Mouse (Mus musculus) neural tube, embryonic 13.5 days (tissue): ENCODE measurements around the gene Rnase11. TPM values are rescaled to one million over a fixed set of nuclear protein-coding genes. Genes with fewer than 3 reads are reported as not detected.

Experiments
- polyA plus RNA-seq: library from polyadenylated mRNA; unstranded; fragments of >200 nt; fragmentation: Nextera tagmentation; extraction: Ambion mirVana; gene quantifications from 2 replicates; pipeline ENCODE4 v1.2.1, GENCODE M21; 2015

The Rnase11 gene
- polyA plus RNA-seq, 1 experiment from 2014 or later: not detected

Other genes with a start within 250 kb of the Rnase11 start
- gene Ccnb1ip1, start 242.4 kb downstream of the Rnase11 start, polyA plus RNA-seq: not detected in 2 replicates
- gene Parp2, start 242.3 kb downstream of the Rnase11 start, polyA plus RNA-seq: 44.5 and 49.0 TPM in 2 replicates
- gene Tep1, start 179.6 kb downstream of the Rnase11 start, polyA plus RNA-seq: 3.2 and 3.4 TPM in 2 replicates
- 0.88 and 1.2 TPM in 2 replicates for gene Klhl33, start 152.7 kb downstream of the Rnase11 start, polyA plus RNA-seq
- gene Osgep, start 125.3 kb downstream of the Rnase11 start, polyA plus RNA-seq: 122 and 125 TPM in 2 replicates
- gene Apex1, start 125.2 kb downstream of the Rnase11 start, polyA plus RNA-seq: 215 and 219 TPM in 2 replicates
- gene Pip4p1, start 119.3 kb downstream of the Rnase11 start, polyA plus RNA-seq: 90.2 and 103 TPM in 2 replicates
- gene Pnp, start 119.1 kb downstream of the Rnase11 start, polyA plus RNA-seq: 25.8 and 27.4 TPM in 2 replicates
- gene Gm49342, start 105.6 kb downstream of the Rnase11 start, polyA plus RNA-seq: 2.7 TPM in 1 of 2 replicates, not detected in the other
- not detected in 2 replicates for gene Pnp2, start 94.2 kb downstream of the Rnase11 start, polyA plus RNA-seq
- not detected in 2 replicates for gene Rnase10, start 42.4 kb downstream of the Rnase11 start, polyA plus RNA-seq
- gene Rnase9, start 8.3 kb downstream of the Rnase11 start, polyA plus RNA-seq: not detected in 2 replicates
- gene Rnase12, start 7.5 kb upstream of the Rnase11 start, polyA plus RNA-seq: not detected in 2 replicates
- not detected in 2 replicates for gene Olfr750, start 24.3 kb upstream of the Rnase11 start, polyA plus RNA-seq
- 16.1 and 17.0 TPM in 2 replicates for gene Rnase4, start 40.9 kb upstream of the Rnase11 start, polyA plus RNA-seq
- gene Ang, start 41.0 kb upstream of the Rnase11 start, polyA plus RNA-seq: 3.7 and 3.9 TPM in 2 replicates
- gene Eddm3b, start 64.3 kb upstream of the Rnase11 start, polyA plus RNA-seq: not detected in 2 replicates
- 0.24 and 0.29 TPM in 2 replicates for gene Rnase6, start 73.7 kb upstream of the Rnase11 start, polyA plus RNA-seq
- 0.73 TPM in 1 of 2 replicates, not detected in the other for gene Rnase1, start 96.6 kb upstream of the Rnase11 start, polyA plus RNA-seq
- not detected in 2 replicates for gene Rnase2b, start 112.1 kb upstream of the Rnase11 start, polyA plus RNA-seq
- gene Ang2, start 149.0 kb upstream of the Rnase11 start, polyA plus RNA-seq: not detected in 2 replicates
- not detected in 2 replicates for gene Ear14, start 153.2 kb upstream of the Rnase11 start, polyA plus RNA-seq
- gene Rnase2a, start 205.9 kb upstream of the Rnase11 start, polyA plus RNA-seq: not detected in 2 replicates